Mouse (Mus musculus): ENCODE data around the gene Tff1. TPM values are rescaled to one million over a fixed set of nuclear protein-coding genes. Genes with fewer than 3 reads are reported as not detected.

The Tff1 gene
- total RNA-seq, 2 experiments from 2014 or later = not detected

- DNase-seq = no peak
Measured at GRCm38 (mm10) chr17:31152966-31153499, 12.0 kb downstream of the Tff1 start.

- DNase-seq = no peak
Measured at GRCm38 (mm10) chr17:31152512-31152911, 12.6 kb downstream of the Tff1 start.

- DNase-seq = no peak
Measured at GRCm38 (mm10) chr17:31145998-31146397, 19.1 kb downstream of the Tff1 start.

GRCm38 (mm10) chr17:31144040-31145037 lies 20.7 kb downstream of the Tff1 start, which contains the start of gene Tff2:
Tff2 (minus strand) TSS chr17:31144282.
- DNase-seq = no peak

- no peak for DNase-seq
Measured at GRCm38 (mm10) chr17:31142116-31142515, 23.0 kb downstream of the Tff1 start.

- DNase-seq = peak; percentile 27 to 43
Measured at GRCm38 (mm10) chr17:31138398-31138797, 26.7 kb downstream of the Tff1 start.

GRCm38 (mm10) chr17:31136821-31137220 lies 28.3 kb downstream of the Tff1 start:
- no peak for DNase-seq

GRCm38 (mm10) chr17:31136291-31136690 lies 28.8 kb downstream of the Tff1 start:
- DNase-seq = no peak

- no peak for DNase-seq
Measured at GRCm38 (mm10) chr17:31134913-31135312, 30.2 kb downstream of the Tff1 start.

- no peak for DNase-seq
Measured at GRCm38 (mm10) chr17:31133776-31134175, 31.3 kb downstream of the Tff1 start.

- no peak for DNase-seq
Measured at GRCm38 (mm10) chr17:31131269-31131821, 33.7 kb downstream of the Tff1 start.

GRCm38 (mm10) chr17:31129452-31129851 lies 35.6 kb downstream of the Tff1 start, which contains the start of gene Tff3:
Tff3 (minus strand) TSS chr17:31129646.
- no peak for DNase-seq

- DNase-seq = no peak
Measured at GRCm38 (mm10) chr17:31128708-31129318, 36.3 kb downstream of the Tff1 start.

GRCm38 (mm10) chr17:31125548-31126266 lies 39.4 kb downstream of the Tff1 start:
- no peak for DNase-seq

- peak; percentile 29 to 36 for DNase-seq
Measured at GRCm38 (mm10) chr17:31121975-31122374, 43.1 kb downstream of the Tff1 start.

- DNase-seq = peak; percentile 73 to 76
Measured at GRCm38 (mm10) chr17:31119429-31119828, 45.6 kb downstream of the Tff1 start.

- no peak for DNase-seq
Measured at GRCm38 (mm10) chr17:31117946-31118345, 47.1 kb downstream of the Tff1 start.

GRCm38 (mm10) chr17:31116063-31116462 lies 49.0 kb downstream of the Tff1 start:
- DNase-seq = no peak

GRCm38 (mm10) chr17:31113191-31113856 lies 51.8 kb downstream of the Tff1 start:
- DNase-seq = no peak
